In genomic region chr12:98669086-98669485, GRCm38 (mm10) we compare ENCODE assay signal across 13 mouse cellular contexts. TPM values are rescaled to one million over a fixed set of nuclear protein-coding genes. Genes with fewer than 3 reads are reported as not detected.
A peak's percentile ranks its signal among the peaks of the same experiment; 100 is the strongest.
DNase-seq lines count a peak whose midpoint lies in the region; ATAC-seq and TF ChIP-seq lines count a peak whose summit lies in the region.
"Had no signal": no experiment of that assay in that cellular context is flagged by ENCODE, and none has a peak within 500 bp of the region (broad histone marks: within the 10 kb centered on the region; RNA-seq: fewer than 3 reads in every experiment).

No protein-coding gene starts in this region.

- peak; percentile 54 for DNase-seq in heart, adult 11 months
- no peak for DNase-seq in heart, adult 8-10 months (ENCODE audit: low spot score)
- no peak for DNase-seq in heart, postnatal 10 days
- peak; percentile 41 for DNase-seq in adrenal gland, postnatal 14 days
- peak; percentile 16 for DNase-seq in telencephalon, adult 2 months (ENCODE audit: low read depth, low spot score)
- no peak for DNase-seq in forebrain, postnatal 0 days
- DNase-seq: gastrocnemius, adult 2 months; thymus, adult 2 months had no signal

- no peaks in the 10 kb centered on the region for H3K27me3 ChIP-seq in heart, embryonic 16.5 days (ENCODE audit: control insufficient read depth, insufficient read depth, low read length)
- no peaks in the 10 kb centered on the region for H3K27me3 ChIP-seq in forebrain, postnatal 0 days (ENCODE audit: insufficient read depth, low read length)
- H3K27me3 ChIP-seq: midbrain, embryonic 13.5 days had no signal

- intact Hi-C loops in heart, postnatal 10 days (cut with DNase I) = no loop called here

- H3K4me1 ChIP-seq in heart, embryonic 16.5 days (ENCODE audit: control insufficient read depth, insufficient read depth, low read length) = peaks cover 21% of the 10 kb centered on the region
- H3K4me1 ChIP-seq in forebrain, postnatal 0 days (ENCODE audit: insufficient read depth) = no peaks in the 10 kb centered on the region
- H3K4me1 ChIP-seq: midbrain, embryonic 13.5 days had no signal

- no peak for TF ChIP-seq CTCF in forebrain, postnatal 0 days (IDR thresholded peaks at IDR 0.05; ENCODE audit: low read depth)

- H3K9ac ChIP-seq in heart, embryonic 16.5 days (ENCODE audit: low read length) = no peak overlapping the region
- H3K9ac ChIP-seq in forebrain, postnatal 0 days = no peak overlapping the region
- H3K9ac ChIP-seq: hindbrain, embryonic 14.5 days; midbrain, embryonic 13.5 days had no signal

- no peak overlapping the region for H3K4me3 ChIP-seq in heart, embryonic 16.5 days (ENCODE audit: low read length)
- no peak overlapping the region for H3K4me3 ChIP-seq in forebrain, postnatal 0 days (ENCODE audit: low read depth, low read length)
- H3K4me3 ChIP-seq: gastrocnemius, adult 2 months; midbrain, embryonic 13.5 days; myocyte had no signal

- WGBS in heart, embryonic 16.5 days = 55% methylated on average over 10 of the region's 10 CpGs
- WGBS in forebrain, postnatal 0 days = 91% methylated on average over 10 of the region's 10 CpGs

- no peak for ATAC-seq in heart, embryonic 16.5 days (replicated peaks; ENCODE audit: extremely low read depth, insufficient read depth, low FRiP score)
- ATAC-seq in forebrain, postnatal 0 days = no peak
- ATAC-seq: midbrain, embryonic 13.5 days had no signal

- no peak overlapping the region for H3K4me2 ChIP-seq in heart, embryonic 16.5 days (ENCODE audit: low read depth, low read length)
- H3K4me2 ChIP-seq in forebrain, postnatal 0 days (ENCODE audit: low read depth) = no peak overlapping the region
- H3K4me2 ChIP-seq: hindbrain, embryonic 14.5 days; liver, embryonic 11.5 days; midbrain, embryonic 13.5 days had no signal

- H3K9me3 ChIP-seq in heart, embryonic 16.5 days (replicated peaks; ENCODE audit: control insufficient read depth, low read length) = no peaks in the 10 kb centered on the region
- H3K9me3 ChIP-seq in forebrain, postnatal 0 days (ENCODE audit: low read length) = no peaks in the 10 kb centered on the region
- H3K9me3 ChIP-seq: midbrain, embryonic 13.5 days had no signal

- peak overlapping the region; percentile 36 for H3K27ac ChIP-seq in heart, embryonic 16.5 days (ENCODE audit: low read length)
- H3K27ac ChIP-seq in forebrain, postnatal 0 days (ENCODE audit: low read depth, low read length) = no peak overlapping the region
- H3K27ac ChIP-seq: gastrocnemius, adult 2 months; hindbrain, embryonic 14.5 days; midbrain, embryonic 13.5 days had no signal

- H3K36me3 ChIP-seq in heart, embryonic 16.5 days (ENCODE audit: control insufficient read depth, insufficient read depth) = 0 out of 2 replicates have a peak, but pooled peaks cover 5% of the 10 kb centered on the region
- peaks cover 18% of the 10 kb centered on the region for H3K36me3 ChIP-seq in forebrain, postnatal 0 days (ENCODE audit: insufficient read depth)

RNA-seq across cellular contexts. Expression of gene Spata7, which starts 41.1 kb away (rescaled TPM):
- 1 to 10 TPM; 3.8 to 7.2 (median 5.0) TPM for total RNA-seq in heart, adult 8-10 months (2022)
- polyA plus RNA-seq in heart, embryonic 16.5 days (2015; fragmentation: Nextera tagmentation; extraction: Ambion mirVana) = 10.7 and 12.2 TPM in 2 replicates
- total RNA-seq in heart, postnatal 10 days (2021) = 1 to 10 TPM; 7.4 to 7.7 TPM
- 9.9 and 10.4 TPM in 2 replicates for total RNA-seq in adrenal gland, postnatal 14 days (2021)
- total RNA-seq in forebrain, postnatal 0 days (2014; rRNA removed) = 35.4 and 35.5 TPM in 2 replicates
- 23.2 and 32.2 TPM in 2 replicates for polyA plus RNA-seq in forebrain, postnatal 0 days (2015; fragmentation: Nextera tagmentation; extraction: Ambion mirVana)

Comparison
In these comparisons a context has a peak if more than half of its experiments do, and no peak if none do; other contexts are left out.
1. DNase-seq: peak in heart, adult 11 months (single experiment), adrenal gland, postnatal 14 days (single experiment) and telencephalon, adult 2 months (single experiment); none in heart, adult 8-10 months (single experiment), heart, postnatal 10 days (0 of 2) and forebrain, postnatal 0 days (single experiment).